Mouse (Mus musculus): ENCODE results near the gene Best1.

GRCm38 (mm10) chr19:10034785-10035447 is 33.5 kb upstream of the Best1 start:
- TF ChIP-seq EP300 (IDR thresholded peaks at IDR 0.05; ENCODE audit: low read depth) (no peak), CTCF (IDR thresholded peaks at IDR 0.05; ENCODE audit: low read depth) (peak; percentile 96)

Data from liver, embryonic 14.5 days (tissue).